Mouse (Mus musculus): Measurements from ENCODE around the gene Fam83b. TPM values are rescaled to one million over a fixed set of nuclear protein-coding genes. Genes with fewer than 3 reads are reported as not detected.

Gene Fam83b
- total RNA-seq, 2 experiments from 2014 or later = 0.18 to 0.24 TPM

DNA sequence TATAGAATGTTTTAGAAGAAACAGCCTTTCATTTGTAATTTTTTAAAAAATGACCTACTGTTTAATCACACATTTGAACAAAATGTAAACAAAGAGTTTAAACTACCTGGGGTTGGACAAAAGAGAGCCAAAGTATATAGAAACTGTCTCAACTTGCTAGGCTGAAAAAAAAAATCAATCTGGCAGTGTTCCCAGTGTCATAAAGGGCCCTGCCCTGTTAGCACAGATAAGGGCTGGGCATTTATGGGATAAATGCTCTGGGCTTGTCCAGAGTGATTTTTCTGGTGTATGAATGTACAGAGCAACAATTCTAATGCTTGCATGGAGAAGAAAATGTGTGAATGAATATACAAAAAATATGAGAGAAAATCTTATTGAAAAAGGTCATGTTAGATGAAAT lies 43.8 kb downstream of the Fam83b start:
- intact Hi-C loops (cut with DNase I) = no loop called here
- DNase-seq = no peak

DNA sequence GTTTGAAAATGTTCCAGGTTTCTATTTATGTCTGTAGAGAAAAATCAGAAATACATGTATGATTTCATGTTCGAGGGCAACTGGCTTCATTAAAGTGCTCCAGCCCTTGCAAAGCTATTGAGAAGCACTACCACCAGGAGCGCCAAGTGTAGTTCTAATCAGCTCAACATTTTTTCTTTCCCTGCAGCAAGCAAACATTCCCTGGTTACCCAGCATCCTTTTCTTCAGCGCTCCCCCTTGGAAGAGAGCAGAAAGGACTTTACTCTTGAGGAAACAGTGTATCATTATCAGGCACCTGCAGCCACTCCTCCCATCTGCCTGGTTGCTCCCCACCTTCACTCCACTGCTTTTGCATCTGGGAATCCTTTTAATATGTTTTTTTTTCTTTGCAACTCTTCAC lies 45.3 kb downstream of the Fam83b start:
- no peak for DNase-seq
- intact Hi-C loops (cut with DNase I) = no loop called here

DNA sequence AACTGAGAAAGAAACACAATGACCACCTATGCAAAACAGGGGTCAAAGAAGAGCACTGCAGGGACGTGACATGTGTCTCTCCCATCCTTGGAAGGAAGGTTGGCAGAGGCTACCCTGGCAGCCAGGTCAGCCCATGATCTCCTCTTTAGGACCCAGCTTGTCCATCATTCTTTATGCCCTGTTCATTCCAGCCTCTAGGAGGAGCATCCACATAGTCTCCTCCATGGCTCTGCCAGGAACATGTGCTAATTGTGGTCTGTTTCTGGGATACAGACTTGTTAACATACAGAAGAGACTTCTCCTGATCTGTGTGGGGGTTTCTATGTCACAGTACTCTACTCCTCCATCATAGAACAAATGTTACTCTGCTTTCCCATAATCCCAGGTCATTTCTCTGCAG lies 48.3 kb downstream of the Fam83b start:
- intact Hi-C loops (cut with DNase I) = no loop called here
- DNase-seq = no peak

DNA sequence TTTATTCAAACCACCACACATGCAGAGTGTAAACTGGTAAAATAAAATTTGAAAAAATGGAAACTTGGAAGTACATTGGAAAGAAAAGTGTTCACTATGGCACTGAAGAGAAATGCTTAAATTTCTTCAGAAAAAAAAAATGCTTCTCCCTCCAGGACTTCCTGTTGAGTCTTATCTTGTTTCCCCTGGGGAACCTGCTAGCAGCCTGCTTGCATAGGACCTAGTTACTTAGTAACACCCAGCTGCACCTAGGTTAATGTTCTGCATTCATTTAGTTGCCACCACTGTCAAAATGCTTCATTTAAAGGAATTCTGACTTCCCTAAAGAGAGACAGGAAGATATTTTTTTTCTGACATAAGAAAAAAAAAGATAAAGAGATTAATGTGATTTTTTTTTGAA lies 61.3 kb downstream of the Fam83b start:
- intact Hi-C loops (cut with DNase I) = no loop called here
- no peak for DNase-seq

DNA sequence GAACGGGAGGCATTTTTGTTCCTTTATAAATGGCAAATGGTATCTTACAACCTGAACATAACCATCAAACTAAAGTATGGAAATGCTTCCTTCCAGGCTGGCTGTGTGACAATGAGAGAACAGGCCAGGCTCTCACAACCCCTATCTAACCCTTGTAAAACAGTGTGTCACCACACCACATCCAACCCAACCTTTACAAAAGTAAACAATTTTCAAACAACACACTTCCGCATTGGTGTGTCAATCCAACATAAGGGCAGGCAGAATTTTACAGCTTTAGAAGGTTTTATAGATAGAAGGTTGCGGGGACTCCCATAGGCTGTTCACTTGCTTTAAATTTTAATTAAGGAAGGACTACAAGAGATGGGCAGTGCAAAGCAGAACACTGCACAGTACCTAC lies 77.2 kb downstream of the Fam83b start:
- intact Hi-C loops (cut with DNase I) = no loop called here
- DNase-seq = no peak

DNA sequence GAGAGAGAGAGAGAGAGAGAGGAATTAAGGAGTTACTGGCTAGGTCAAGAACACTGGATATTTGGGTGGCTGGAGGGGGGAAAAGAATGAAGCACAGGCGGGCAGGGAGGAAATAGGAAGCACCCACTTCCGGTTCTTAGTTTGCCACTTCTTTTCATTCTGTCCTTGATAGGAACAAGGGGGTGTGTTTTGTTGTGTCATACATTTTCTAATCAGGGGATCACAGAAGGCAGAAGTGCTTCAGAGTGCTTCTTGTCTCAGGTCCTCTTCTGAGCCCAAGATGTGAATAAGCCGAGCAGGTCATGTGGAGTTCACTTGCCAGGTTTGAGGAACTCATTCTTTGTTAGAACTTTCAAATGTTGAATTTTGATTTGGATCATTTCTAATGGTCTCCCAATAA lies 86.8 kb downstream of the Fam83b start:
- no peak for DNase-seq
- intact Hi-C loops (cut with DNase I) = no loop called here

DNA sequence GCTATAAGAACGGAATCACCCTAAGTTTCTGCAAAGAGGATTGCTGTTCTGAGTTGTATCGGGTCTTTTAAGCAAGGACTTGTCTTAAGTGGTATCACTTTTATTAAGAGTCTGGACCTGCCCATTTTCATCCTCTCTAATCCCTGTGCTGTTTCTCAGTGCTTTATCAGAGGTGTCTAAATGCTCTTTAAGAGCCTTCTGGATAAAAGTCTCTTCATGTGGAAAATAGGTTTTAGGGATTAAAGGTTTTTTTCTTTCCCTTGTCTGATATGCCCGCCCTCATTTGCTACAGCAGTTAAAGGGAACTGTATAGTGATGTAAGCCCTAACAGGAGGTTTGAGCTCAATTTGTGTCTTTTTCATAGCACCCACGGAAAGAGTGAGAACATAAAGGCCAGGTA lies 97.4 kb downstream of the Fam83b start:
- intact Hi-C loops (cut with DNase I) = no loop called here
- DNase-seq = no peak

DNA sequence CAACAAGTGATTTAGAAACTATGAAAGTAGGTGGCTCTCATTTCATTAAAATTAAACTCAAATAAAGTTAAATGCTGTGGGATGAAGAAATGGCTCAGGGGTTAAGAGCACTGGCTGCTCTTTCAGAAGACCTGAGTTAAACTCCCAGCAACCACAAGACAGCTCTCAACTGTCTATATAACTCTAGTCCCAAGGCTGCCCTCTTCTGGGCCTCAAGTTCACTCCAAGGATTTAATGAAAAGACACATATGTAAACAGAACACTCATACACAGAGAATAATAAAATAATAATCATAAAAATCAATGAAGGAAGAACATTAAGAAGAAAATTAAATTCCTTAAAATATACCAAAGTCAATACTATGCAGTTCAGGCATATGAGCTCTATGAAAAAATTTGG lies 105.4 kb downstream of the Fam83b start:
- intact Hi-C loops (cut with DNase I) = no loop called here
- DNase-seq = no peak

DNA sequence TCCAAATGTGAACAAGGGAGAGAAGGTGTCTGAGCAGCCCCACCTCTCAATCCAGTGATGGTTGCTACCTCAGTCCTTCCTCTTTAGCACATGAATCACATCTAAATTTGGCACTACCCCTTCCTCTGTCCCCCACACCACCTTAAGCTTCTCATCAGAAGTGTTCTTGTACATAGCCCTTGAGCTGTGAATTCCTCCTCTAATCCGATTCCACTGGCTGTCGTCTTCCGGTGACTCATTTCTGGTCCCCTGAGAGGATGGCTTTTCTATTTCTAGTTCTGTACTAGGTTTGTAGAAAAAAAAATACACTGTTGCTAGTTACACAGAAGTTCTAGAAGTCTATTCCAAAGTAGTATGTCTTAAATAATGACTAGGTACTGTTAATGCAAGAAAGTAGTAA lies 111.2 kb downstream of the Fam83b start:
- intact Hi-C loops (cut with DNase I) = no loop called here
- no peak for DNase-seq

Other genes starting within 250 kb of the Fam83b start
- 1 to 10 TPM; 6.4 to 6.6 TPM for gene Hcrtr2, start 243.3 kb downstream of the Fam83b start, total RNA-seq (2021)

Data from left cerebral cortex, postnatal 4 days (tissue).